Mouse (Mus musculus): ENCODE measurements at regions not wholly inside any gene's neighbourhood (a gene's known extent, or its start where the extent isn't known, plus 50 kb on each side); places are given as distances from the start of the nearest gene placed in this dataset.

GRCm38 (mm10) chr9:72191091-72191490, 79.4 kb upstream of the Tcf12 start:
- TF ChIP-seq EP300 (IDR thresholded peaks at IDR 0.05; ENCODE audit: low read depth) (no peak), CTCF (IDR thresholded peaks at IDR 0.05; ENCODE audit: low read depth) (no peak)
